Mouse (Mus musculus) testis, adult 2 months (tissue): ENCODE measurements around the gene Ankrd10. TPM values are rescaled to one million over a fixed set of nuclear protein-coding genes. Genes with fewer than 3 reads are reported as not detected.
"Not testable (repeated sequence)": the region's sequence is repeated elsewhere in the genome, so short reads cannot be mapped to it uniquely, and the experiment has no call there.

Experiments used
- H3K27ac ChIP-seq: fragments of 200-500 bp; 2 replicates; pipeline ENCODE4 v1.5.1; 2012; ENCODE audit warnings: low read depth, low read length; ENCODE audit not compliant: control insufficient read depth, insufficient read depth
- H3K27me3 ChIP-seq: fragments of 200-500 bp; 2 replicates; pipeline ENCODE4 v1.6.1; 2012; ENCODE audit warnings: mild to moderate bottlenecking, low read length, moderate library complexity; ENCODE audit not compliant: control insufficient read depth, insufficient read depth
- H3K36me3 ChIP-seq: fragments of 200-500 bp; 2 replicates; pipeline ENCODE4 v1.6.1; 2012; ENCODE audit warnings: mild to moderate bottlenecking, low read length; ENCODE audit not compliant: control insufficient read depth, insufficient read depth
- H3K4me1 ChIP-seq: fragments of 200-500 bp; 2 replicates; pipeline ENCODE4 v1.6.1; 2012; ENCODE audit warnings: low read length; ENCODE audit not compliant: control insufficient read depth, insufficient read depth
- H3K4me3 ChIP-seq: fragments of 200-500 bp; 2 replicates; pipeline ENCODE4 v1.5.1; 2012; ENCODE audit warnings: low read depth, mild to moderate bottlenecking, low read length, moderate library complexity, mixed read lengths; ENCODE audit not compliant: control insufficient read depth
- CTCF ChIP-seq: fragments of 200-500 bp; IDR thresholded peaks from 2 replicates; pipeline ENCODE4 v1.5.1; 2012; ENCODE audit warnings: low read depth, mild to moderate bottlenecking, inconsistent platforms, low read length, moderate library complexity; ENCODE audit not compliant: control insufficient read depth, insufficient read depth, insufficient replicate concordance
- POLR2A ChIP-seq: fragments of 200-500 bp; IDR thresholded peaks from 2 replicates; pipeline ENCODE4 v1.6.1; 2012; ENCODE audit warnings: low read depth, mild to moderate bottlenecking, inconsistent platforms, low read length, moderate library complexity; ENCODE audit not compliant: control insufficient read depth
- polyA plus RNA-seq: library from polyadenylated mRNA; depleted of rRNA; stranded (reverse); fragments of >200 nt; gene quantifications from 2 replicates; pipeline ENCODE4 v1.2.3, GENCODE M21; 2012

The Ankrd10 gene
- polyA plus RNA-seq, 1 experiment: 65.8 TPM

DNA sequence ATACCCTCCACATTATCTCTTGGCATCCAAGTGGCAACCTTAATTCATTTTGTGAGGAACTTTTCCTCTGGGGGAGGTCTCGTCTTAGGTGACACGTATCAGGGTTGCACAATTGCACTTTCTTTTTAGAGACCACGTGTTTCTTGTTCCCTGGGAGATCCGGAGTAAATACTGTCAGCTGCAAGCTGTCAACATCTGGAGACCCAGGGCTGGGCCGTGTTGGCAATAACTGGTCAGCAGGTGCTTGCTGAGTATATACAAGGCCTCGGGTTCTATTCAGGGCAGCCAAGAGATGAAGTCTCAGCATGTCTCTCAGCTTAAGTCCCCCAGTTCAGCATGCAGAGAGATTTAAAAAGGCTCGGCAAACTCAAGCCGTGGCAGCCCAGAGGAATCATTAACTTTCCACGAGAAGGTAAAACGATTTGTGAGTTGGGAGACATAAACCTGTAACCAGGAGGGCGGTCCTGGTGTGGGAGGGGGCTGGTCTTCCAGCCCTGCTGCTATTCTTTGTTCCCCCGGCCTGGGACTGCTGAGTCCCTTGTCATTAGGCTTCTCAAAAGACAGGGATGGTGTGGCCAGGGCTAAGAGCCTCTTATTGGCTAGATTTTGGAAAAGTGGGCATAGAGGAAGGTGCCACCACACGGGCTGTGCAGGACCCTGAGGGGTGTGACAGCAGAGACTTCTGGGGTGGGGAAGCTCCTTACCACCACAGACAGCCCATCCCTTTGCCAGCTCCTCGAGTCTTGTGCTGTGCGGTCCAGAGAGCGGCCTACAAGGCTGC is 59.8 kb downstream of the Ankrd10 start:
- Histone ChIP-seq H3K27ac (no peak overlapping the region), H3K4me1 (no peaks in the 10 kb centered on the region), H3K27me3 (no peaks in the 10 kb centered on the region), H3K4me3 (no peak overlapping the region), H3K36me3 (no peaks in the 10 kb centered on the region)
- TF ChIP-seq POLR2A (no peak), CTCF (no peak)

DNA sequence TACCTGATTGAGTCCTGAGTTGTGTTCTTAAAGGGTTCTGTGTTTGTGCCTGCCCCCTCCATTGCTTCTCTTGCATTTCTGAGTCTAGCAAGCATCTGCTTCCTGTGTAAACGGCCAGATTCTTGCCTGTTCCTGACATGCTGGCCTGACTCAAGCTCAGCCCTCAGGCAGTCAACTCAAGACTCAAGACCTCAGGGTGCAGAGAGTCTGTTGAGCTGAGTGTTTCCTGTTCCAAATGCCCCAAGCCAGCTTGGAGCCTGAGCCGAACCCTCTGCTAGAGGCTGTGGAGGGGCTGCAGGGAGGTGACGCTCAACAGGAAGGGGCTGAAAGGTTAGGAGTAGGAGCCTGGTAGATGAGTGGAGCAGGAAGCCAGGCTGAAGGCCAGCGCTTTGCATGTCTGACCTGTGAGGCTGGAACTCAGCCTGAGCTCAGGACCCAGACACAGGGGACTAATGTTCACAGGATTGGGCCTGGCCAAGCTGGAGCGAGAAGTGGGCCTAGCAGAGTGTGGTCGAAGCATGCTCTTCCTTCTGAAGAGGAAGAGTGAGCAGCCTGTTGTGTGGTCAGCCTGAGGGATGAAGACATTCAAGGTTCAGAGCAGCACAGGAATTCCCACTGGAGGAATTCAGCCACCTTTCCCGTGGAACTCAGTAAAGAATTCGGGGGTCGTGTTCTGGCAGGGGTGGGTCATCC is 60.5 kb downstream of the Ankrd10 start:
- Histone ChIP-seq H3K27ac (no peak overlapping the region), H3K27me3 (no peaks in the 10 kb centered on the region), H3K4me1 (no peaks in the 10 kb centered on the region), H3K36me3 (no peaks in the 10 kb centered on the region), H3K4me3 (no peak overlapping the region)
- TF ChIP-seq POLR2A (no peak), CTCF (no peak)

DNA sequence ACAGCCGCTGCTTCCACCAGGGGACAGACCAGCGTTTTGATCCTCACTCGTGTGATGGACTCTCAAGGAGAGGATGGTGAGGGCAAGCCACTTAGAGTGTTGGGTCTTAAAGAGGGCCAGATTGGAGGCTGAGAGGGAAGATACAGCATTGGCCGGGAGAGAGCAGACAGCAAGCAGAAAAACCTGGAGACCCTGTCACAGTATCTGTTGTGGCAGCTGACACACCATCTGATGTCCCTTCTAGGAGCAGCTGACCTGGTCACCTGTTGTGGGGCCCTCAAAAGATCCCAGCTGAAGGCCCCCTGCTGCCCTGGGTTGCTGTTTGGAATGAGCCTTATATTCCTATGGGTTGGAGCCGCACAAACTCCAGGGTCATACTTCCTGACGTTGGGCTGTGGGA is 63.1 kb downstream of the Ankrd10 start:
- no peaks in the 10 kb centered on the region for H3K27me3 ChIP-seq
- H3K4me3 ChIP-seq: no peak overlapping the region

DNA sequence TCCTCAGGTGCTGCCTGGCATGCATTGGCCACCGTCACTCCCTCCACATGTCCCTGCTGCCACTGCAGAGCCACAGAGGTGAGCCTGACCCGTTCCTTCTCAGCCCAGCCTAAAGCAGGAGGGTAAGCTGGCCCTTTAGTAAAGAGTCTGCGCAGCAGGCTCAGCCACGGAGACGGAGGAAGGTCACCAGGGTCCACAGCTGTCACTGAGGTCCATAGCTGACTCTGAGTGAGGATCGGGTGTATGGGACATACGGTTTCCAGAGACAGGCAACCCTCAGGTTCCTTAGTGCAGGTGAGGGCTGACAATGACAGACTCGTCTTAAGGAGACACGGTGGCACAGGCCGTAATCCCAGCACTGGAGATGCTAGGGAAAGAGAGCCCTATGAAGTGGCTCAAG is 63.6 kb downstream of the Ankrd10 start:
- H3K4me1 ChIP-seq: no peaks in the 10 kb centered on the region

More for the DNA sequence above, 63.1 kb downstream of the Ankrd10 start:
- no peaks in the 10 kb centered on the region for H3K4me1 ChIP-seq
- H3K27ac ChIP-seq: no peak overlapping the region
- TF ChIP-seq CTCF (no peak), POLR2A (no peak)
- H3K36me3 ChIP-seq: no peaks in the 10 kb centered on the region

DNA sequence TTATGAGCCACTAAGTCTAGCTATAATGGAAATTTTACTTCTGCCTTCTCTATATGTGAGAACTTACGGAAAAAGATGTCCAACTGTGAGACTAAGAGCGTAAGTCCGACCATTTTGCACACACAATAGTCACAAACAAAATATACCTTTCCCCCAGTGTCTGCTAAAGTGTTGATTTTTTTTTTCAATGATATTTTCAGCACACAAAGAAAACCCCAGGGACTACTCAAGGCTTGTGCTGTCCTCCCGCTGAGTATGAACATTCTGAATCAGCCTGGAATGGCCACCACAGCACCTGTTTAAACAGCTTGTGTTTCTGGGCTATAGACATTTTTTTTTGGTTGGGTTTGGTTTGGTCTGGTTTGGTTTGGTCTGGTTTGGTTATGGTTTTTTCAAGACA is 64.8 kb downstream of the Ankrd10 start:
- H3K36me3 ChIP-seq: no peaks in the 10 kb centered on the region
- H3K27ac ChIP-seq: no peak overlapping the region
- H3K4me3 ChIP-seq: no peak overlapping the region
- no peaks in the 10 kb centered on the region for H3K4me1 ChIP-seq
- TF ChIP-seq POLR2A (no peak), CTCF (no peak)
- no peaks in the 10 kb centered on the region for H3K27me3 ChIP-seq

More for the DNA sequence above, 63.6 kb downstream of the Ankrd10 start:
- no peak overlapping the region for H3K4me3 ChIP-seq
- no peaks in the 10 kb centered on the region for H3K36me3 ChIP-seq
- H3K27ac ChIP-seq: no peak overlapping the region
- TF ChIP-seq CTCF: no peak
- TF ChIP-seq POLR2A: no peak
- no peaks in the 10 kb centered on the region for H3K27me3 ChIP-seq

DNA sequence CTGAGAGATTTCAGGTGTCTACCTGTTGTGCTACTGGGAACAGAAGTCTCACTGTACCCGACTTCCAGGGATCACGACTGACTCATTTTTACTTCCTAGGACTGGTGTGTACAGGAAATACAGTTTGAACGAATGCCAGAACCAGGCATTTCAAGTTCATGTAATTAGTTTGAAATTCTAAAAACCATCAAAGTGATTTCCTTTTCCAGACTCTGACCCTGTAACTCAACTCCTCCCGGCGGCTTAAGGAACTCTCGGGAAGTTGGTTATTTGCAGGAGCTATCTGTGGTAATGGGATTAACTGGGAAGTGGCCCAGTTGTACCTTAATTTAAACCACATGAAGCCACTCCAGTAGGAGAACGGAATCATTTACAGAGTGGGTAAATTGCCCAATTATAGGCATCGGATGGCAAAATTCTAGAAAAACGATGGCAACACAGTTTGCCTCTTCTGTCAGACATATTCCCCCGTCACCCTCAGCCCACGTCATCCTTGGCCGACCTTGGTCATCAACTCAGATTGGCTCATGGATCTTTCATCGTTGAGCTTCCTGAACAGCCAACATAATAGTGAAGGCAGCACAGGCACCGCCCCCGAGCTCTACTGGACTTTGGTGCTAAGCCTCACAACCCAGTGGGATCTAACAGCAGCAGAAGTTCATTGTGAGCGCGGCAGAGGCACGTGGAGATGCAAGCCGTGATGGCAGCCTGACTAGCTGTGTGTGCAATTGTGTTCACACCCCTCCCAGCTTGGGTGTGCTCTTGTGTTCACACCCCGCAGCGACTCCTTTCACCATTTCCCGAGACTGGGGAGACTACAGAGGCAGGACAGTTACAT is 66.1 kb downstream of the Ankrd10 start:
- no peak overlapping the region for H3K4me3 ChIP-seq
- H3K27ac ChIP-seq: no peak overlapping the region
- no peaks in the 10 kb centered on the region for H3K4me1 ChIP-seq
- H3K36me3 ChIP-seq: no peaks in the 10 kb centered on the region
- TF ChIP-seq CTCF (no peak), POLR2A (no peak)
- H3K27me3 ChIP-seq: no peaks in the 10 kb centered on the region

DNA sequence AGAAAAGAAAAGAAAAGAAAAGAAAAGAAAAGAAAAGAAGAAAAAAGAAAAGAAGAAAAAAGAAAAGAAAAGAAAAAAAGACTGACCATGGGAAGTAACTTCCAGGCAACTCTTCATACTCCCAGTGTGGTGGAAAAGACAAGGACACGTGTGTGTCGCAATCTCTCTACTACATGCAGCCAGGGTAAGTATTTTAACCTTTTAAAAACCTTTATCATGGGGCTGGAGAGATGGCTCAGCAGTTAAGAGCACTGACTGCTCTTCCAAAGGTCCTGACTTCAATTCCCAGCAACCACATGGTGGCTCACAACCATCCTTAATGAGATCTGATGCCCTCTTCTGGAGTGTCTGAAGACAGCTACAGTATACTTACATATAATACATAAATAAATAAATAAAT is 67.4 kb downstream of the Ankrd10 start:
- H3K27me3 ChIP-seq, H3K4me3 ChIP-seq, H3K27ac ChIP-seq, H3K4me1 ChIP-seq, H3K36me3 ChIP-seq: not testable (repeated sequence)
